In genomic region chr7:142487341-142487859, GRCm38 (mm10) we compare ENCODE assay signal across 9 mouse cellular contexts. TPM values are rescaled to one million over a fixed set of nuclear protein-coding genes. Genes with fewer than 3 reads are reported as not detected.
DNase-seq lines count a peak whose midpoint lies in the region; ATAC-seq and TF ChIP-seq lines count a peak whose summit lies in the region.
"Had no signal": no experiment of that assay in that cellular context is flagged by ENCODE, and none has a peak within 500 bp of the region (broad histone marks: within the 10 kb centered on the region; RNA-seq: fewer than 3 reads in every experiment).

No protein-coding gene starts in this region.

- no peaks in the 10 kb centered on the region for H3K79me2 ChIP-seq in heart, adult 2 months (replicated peaks; ENCODE audit: control insufficient read depth, insufficient read depth, low read length)

- H3K36me3 ChIP-seq in heart, adult 2 months (ENCODE audit: control insufficient read depth, insufficient read depth, low read length), result no peaks in the 10 kb centered on the region
- peaks cover 55% of the 10 kb centered on the region for H3K36me3 ChIP-seq in kidney, embryonic 16.5 days (ENCODE audit: insufficient read depth, low read length)
- peaks cover 56% of the 10 kb centered on the region for H3K36me3 ChIP-seq in stomach, embryonic 14.5 days (ENCODE audit: control insufficient read depth, insufficient read depth, low read length)

- ATAC-seq in kidney, embryonic 16.5 days (ENCODE audit: low FRiP score, low TSS enrichment), result peak; percentile 63
- 0 out of 2 replicates have a peak, but pooled peaks have one; percentile 19 for ATAC-seq in stomach, embryonic 14.5 days (ENCODE audit: insufficient number of reproducible peaks, insufficient read depth, low FRiP score, low read depth)
- ATAC-seq: Patski had no signal

- peak overlapping the region; percentile 49 for H3K27ac ChIP-seq in heart, adult 2 months
- peak overlapping the region; percentile 56 for H3K27ac ChIP-seq in kidney, embryonic 16.5 days (ENCODE audit: low read length)
- H3K27ac ChIP-seq in stomach, embryonic 14.5 days (ENCODE audit: low read length), result peak overlapping the region; percentile 77

- no peaks in the 10 kb centered on the region for H3K27me3 ChIP-seq in heart, adult 2 months (ENCODE audit: control insufficient read depth, insufficient read depth, low read length)
- H3K27me3 ChIP-seq in kidney, embryonic 16.5 days (ENCODE audit: insufficient read depth, low read length), result no peaks in the 10 kb centered on the region
- H3K27me3 ChIP-seq in stomach, embryonic 14.5 days (ENCODE audit: control insufficient read depth, insufficient read depth, low read length), result no peaks in the 10 kb centered on the region
- H3K27me3 ChIP-seq: Patski had no signal

- TF ChIP-seq EP300 in heart, adult 2 months (IDR thresholded peaks at IDR 0.05; ENCODE audit: insufficient read depth, low read depth, low read length), result no peak

- H3K9ac ChIP-seq in heart, adult 2 months (ENCODE audit: low read depth, low read length), result no peak overlapping the region
- H3K9ac ChIP-seq in kidney, embryonic 16.5 days (replicated peaks; ENCODE audit: low read length), result peak overlapping the region; percentile 54
- H3K9ac ChIP-seq in stomach, embryonic 14.5 days (replicated peaks; ENCODE audit: low read depth, low read length), result peak overlapping the region; percentile 49

- peak overlapping the region; percentile 36 for H3K4me2 ChIP-seq in kidney, embryonic 16.5 days (replicated peaks; ENCODE audit: low read depth, low read length)
- H3K4me2 ChIP-seq in stomach, embryonic 14.5 days (replicated peaks; ENCODE audit: low read depth, low read length), result peak overlapping the region; percentile 10; the same call in 1 of the 2 replicates

- peak; percentile 33 to 40 for DNase-seq in heart, adult 2 months
- no peak for DNase-seq in heart, postnatal 25 days (ENCODE audit: low spot score)
- DNase-seq in adrenal gland, postnatal 36 days, result peak; percentile 27 to 61
- peak; percentile 56 for DNase-seq in gastrocnemius, postnatal 25 days
- peak; percentile 62 for DNase-seq in lung, postnatal 10 days
- DNase-seq in ovary, adult 18-20 months (ENCODE audit: low spot score), result no peak

- peak; percentile 61 for TF ChIP-seq CTCF in heart, adult 2 months (IDR thresholded peaks at IDR 0.05)

- TF ChIP-seq POLR2A in heart, adult 2 months (IDR thresholded peaks at IDR 0.05; ENCODE audit: insufficient read depth, low read depth, low read length), result no peak

- peaks cover 12% of the 10 kb centered on the region for H3K4me1 ChIP-seq in heart, adult 2 months (ENCODE audit: control insufficient read depth, insufficient read depth, low read length)
- peaks cover 24% of the 10 kb centered on the region for H3K4me1 ChIP-seq in kidney, embryonic 16.5 days (ENCODE audit: insufficient read depth, low read length)
- H3K4me1 ChIP-seq in stomach, embryonic 14.5 days (ENCODE audit: control insufficient read depth, insufficient read depth, low read length), result peaks cover 46% of the 10 kb centered on the region

- H3K4me3 ChIP-seq in heart, adult 2 months, result no peak overlapping the region
- no peak overlapping the region for H3K4me3 ChIP-seq in kidney, embryonic 16.5 days (ENCODE audit: low read length)
- no peak overlapping the region for H3K4me3 ChIP-seq in stomach, embryonic 14.5 days (ENCODE audit: low read depth, low read length)

- intact Hi-C loops in heart, adult 2 months (cut with DNase I), result no loop called here
- intact Hi-C loops in heart, postnatal 25 days (cut with DNase I), result no loop called here

- no peaks in the 10 kb centered on the region for H3K9me3 ChIP-seq in kidney, embryonic 16.5 days (ENCODE audit: low read length)
- no peaks in the 10 kb centered on the region for H3K9me3 ChIP-seq in stomach, embryonic 14.5 days (ENCODE audit: control insufficient read depth, low read depth, low read length)

- WGBS in heart, adult 2 months, result 57% methylated on average over 9 of the region's 9 CpGs
- 20% methylated on average over 9 of the region's 9 CpGs for WGBS in kidney, embryonic 16.5 days
- 13% methylated on average over 9 of the region's 9 CpGs for WGBS in stomach, embryonic 14.5 days

RNA-seq across cellular contexts. Expression of gene Tnnt3, which starts 11.2 kb away (rescaled TPM):
- total RNA-seq in heart, adult 2 months (2021), result 1 to 10 TPM; 1.1 to 1.3 TPM
- 1.8 TPM in 1 of 2 replicates, not detected in the other for polyA plus RNA-seq in heart, adult 2 months (2012; rRNA removed)
- total RNA-seq in heart, postnatal 25 days (2021), result 1 to 10 TPM in 1 of 2 experiments, not detected in 1; 2.0 TPM
- 1 to 10 TPM in 1 of 2 experiments, under 1 TPM in 1; 0.40 to 1.2 TPM for total RNA-seq in adrenal gland, postnatal 36 days (2021)
- total RNA-seq in gastrocnemius, postnatal 25 days (2021), result over 10,000 TPM; 28,170 to 31,317 TPM
- 14.2 and 17.2 TPM in 2 replicates for polyA plus RNA-seq in kidney, embryonic 16.5 days (2015; fragmentation: Nextera tagmentation; extraction: Ambion mirVana)
- 2.2 and 2.6 TPM in 2 replicates for polyA plus RNA-seq in stomach, embryonic 14.5 days (2014; fragmentation: Nextera tagmentation; extraction: Ambion mirVana)

RNA-seq across cellular contexts. Expression of gene Lsp1, which starts 26.8 kb away (rescaled TPM):
- total RNA-seq in heart, adult 2 months (2021), result 10 to 100 TPM; 28.4 to 35.0 TPM
- polyA plus RNA-seq in heart, adult 2 months (2012; rRNA removed), result 96.6 and 107 TPM in 2 replicates
- total RNA-seq in heart, postnatal 25 days (2021), result 10 to 100 TPM; 43.7 to 48.1 TPM
- 10 to 100 TPM; 16.8 to 23.1 TPM for total RNA-seq in adrenal gland, postnatal 36 days (2021)
- total RNA-seq in gastrocnemius, postnatal 25 days (2021), result 10 to 100 TPM; 43.2 to 60.3 TPM
- polyA plus RNA-seq in kidney, embryonic 16.5 days (2015; fragmentation: Nextera tagmentation; extraction: Ambion mirVana), result 141 and 156 TPM in 2 replicates
- polyA plus RNA-seq in stomach, embryonic 14.5 days (2014; fragmentation: Nextera tagmentation; extraction: Ambion mirVana), result 194 and 211 TPM in 2 replicates

RNA-seq across cellular contexts. Expression of gene Mrpl23, which starts 45.1 kb away (rescaled TPM):
- 1 to 10 TPM in 1 of 2 experiments, under 1 TPM in 1; 0.89 to 2.1 TPM for total RNA-seq in heart, adult 2 months (2021)
- polyA plus RNA-seq in heart, adult 2 months (2012; rRNA removed), result 12.8 and 18.0 TPM in 2 replicates
- 10 to 100 TPM; 16.1 to 39.0 TPM for total RNA-seq in heart, postnatal 25 days (2021)
- total RNA-seq in adrenal gland, postnatal 36 days (2021), result 1 to 10 TPM; 6.2 to 8.1 TPM
- 10 to 100 TPM in 1 of 2 experiments, 1 to 10 TPM in 1; 8.6 to 18.3 TPM for total RNA-seq in gastrocnemius, postnatal 25 days (2021)
- 24.4 and 24.6 TPM in 2 replicates for polyA plus RNA-seq in kidney, embryonic 16.5 days (2015; fragmentation: Nextera tagmentation; extraction: Ambion mirVana)
- 32.6 and 35.6 TPM in 2 replicates for polyA plus RNA-seq in stomach, embryonic 14.5 days (2014; fragmentation: Nextera tagmentation; extraction: Ambion mirVana)

RNA-seq across cellular contexts. Expression of gene Tnni2, which starts 45.8 kb away (rescaled TPM):
- 1 to 10 TPM; 2.7 to 3.0 TPM for total RNA-seq in heart, adult 2 months (2021)
- polyA plus RNA-seq in heart, adult 2 months (2012; rRNA removed), result 5.9 and 7.5 TPM in 2 replicates
- 1 to 10 TPM; 4.4 to 7.1 TPM for total RNA-seq in heart, postnatal 25 days (2021)
- total RNA-seq in adrenal gland, postnatal 36 days (2021), result under 1 TPM; 0.50 to 0.89 TPM
- over 10,000 TPM; 16,193 to 17,938 TPM for total RNA-seq in gastrocnemius, postnatal 25 days (2021)
- polyA plus RNA-seq in kidney, embryonic 16.5 days (2015; fragmentation: Nextera tagmentation; extraction: Ambion mirVana), result 11.9 and 12.0 TPM in 2 replicates
- 4.6 and 5.8 TPM in 2 replicates for polyA plus RNA-seq in stomach, embryonic 14.5 days (2014; fragmentation: Nextera tagmentation; extraction: Ambion mirVana)

RNA-seq across cellular contexts. Expression of gene Syt8, which starts 52.8 kb away (rescaled TPM):
- total RNA-seq in heart, adult 2 months (2021), result not detected
- polyA plus RNA-seq in heart, adult 2 months (2012; rRNA removed), result not detected in 2 replicates
- not detected for total RNA-seq in heart, postnatal 25 days (2021)
- total RNA-seq in adrenal gland, postnatal 36 days (2021), result not detected
- not detected for total RNA-seq in gastrocnemius, postnatal 25 days (2021)
- 2.3 and 4.0 TPM in 2 replicates for polyA plus RNA-seq in kidney, embryonic 16.5 days (2015; fragmentation: Nextera tagmentation; extraction: Ambion mirVana)
- 4.8 and 6.6 TPM in 2 replicates for polyA plus RNA-seq in stomach, embryonic 14.5 days (2014; fragmentation: Nextera tagmentation; extraction: Ambion mirVana)

Comparison
In these comparisons a context has a peak if more than half of its experiments do, and no peak if none do; other contexts are left out.
1. DNase-seq: peak in heart, adult 2 months (2 of 2), adrenal gland, postnatal 36 days (2 of 2), gastrocnemius, postnatal 25 days (single experiment) and lung, postnatal 10 days (single experiment); none in heart, postnatal 25 days (single experiment) and ovary, adult 18-20 months (single experiment).
2. RNA of gene Tnnt3, which starts 11.2 kb away (total RNA-seq): 28,170 to 31,317 TPM in gastrocnemius, postnatal 25 days; 2.0 TPM in heart, postnatal 25 days, 1.1 to 1.3 TPM in heart, adult 2 months and 0.40 to 1.2 TPM in adrenal gland, postnatal 36 days; every median in the first group is over 1,000 times any median in the second.
3. Peak in every context shown above with its lines, with median percentiles within 50 percentile points of each other: H3K27ac ChIP-seq.